Mouse (Mus musculus) heart, adult 2 months (tissue): Measurements from ENCODE around the gene F830045P16Rik. TPM values are rescaled to one million over a fixed set of nuclear protein-coding genes. Genes with fewer than 3 reads are reported as not detected.

ENCODE experiments used
- DNase-seq, 2 experiments: peaks; one replicate each; pipeline ENCODE4 v3.0.0; 2021
- H3K27ac ChIP-seq: fragments of 200-600 bp; 2 replicates; pipeline ENCODE4 v1.8.1; 2022
- H3K27me3 ChIP-seq: fragments of 200-500 bp; 2 replicates; pipeline ENCODE4 v1.6.1; 2012; ENCODE audit warnings: mild to moderate bottlenecking, low read length, inconsistent platforms, mixed read lengths; ENCODE audit not compliant: control insufficient read depth, insufficient read depth
- H3K36me3 ChIP-seq: fragments of 200-500 bp; 2 replicates; pipeline ENCODE4 v1.6.1; 2012; ENCODE audit warnings: low read length, inconsistent platforms; ENCODE audit not compliant: control insufficient read depth, insufficient read depth
- H3K4me1 ChIP-seq: fragments of 200-500 bp; 2 replicates; pipeline ENCODE4 v1.6.1; 2011; ENCODE audit warnings: low read length; ENCODE audit not compliant: control insufficient read depth, insufficient read depth
- H3K4me3 ChIP-seq: fragments of 200-600 bp; 2 replicates; pipeline ENCODE4 v1.8.1; 2022
- H3K79me2 ChIP-seq: fragments of 200-500 bp; replicated peaks from 2 replicates; pipeline ENCODE4 v1.6.1; 2012; ENCODE audit warnings: mild to moderate bottlenecking, inconsistent platforms, low read length, moderate library complexity, mixed read lengths; ENCODE audit not compliant: control insufficient read depth, insufficient read depth
- H3K9ac ChIP-seq: fragments of 200-500 bp; 2 replicates; pipeline ENCODE4 v1.6.1; 2012; ENCODE audit warnings: low read depth, mild to moderate bottlenecking, control low read depth, inconsistent platforms, low read length, mixed read lengths
- CTCF ChIP-seq: fragments of 200-600 bp; IDR thresholded peaks from 2 replicates; pipeline ENCODE4 v1.8.1; 2022; ENCODE audit warnings: antibody characterized with exemption, mild to moderate bottlenecking, moderate library complexity
- EP300 ChIP-seq: fragments of 200-500 bp; IDR thresholded peaks from 2 replicates; pipeline ENCODE4 v1.6.1; 2011; ENCODE audit warnings: low read depth, low read length, control low read depth; ENCODE audit not compliant: insufficient read depth
- POLR2A ChIP-seq: fragments of 200-500 bp; IDR thresholded peaks from 2 replicates; pipeline ENCODE4 v1.6.1; 2011; ENCODE audit warnings: mild to moderate bottlenecking, low read depth, low read length, control low read depth; ENCODE audit not compliant: insufficient read depth
- WGBS: fragments of 180-500 bp; shearing (Covaris S2); methylation state at CpG from one replicate; pipeline ENCODE4 v1.1.7; 2018; 5-methylcytosine and 5-hydroxymethylcytosine counted together
- intact Hi-C: fragments of 180-260 bp; cut with DNase I; formaldehyde crosslinking; loops from one replicate; pipeline ENCODE4 v1.15.1; 2025
- polyA plus RNA-seq: library from polyadenylated mRNA; depleted of rRNA; stranded (reverse); fragments of >200 nt; gene quantifications from 2 replicates; pipeline ENCODE4 v1.2.3, GENCODE M21; 2012
- total RNA-seq, 2 experiments: library from RNA; stranded (reverse); gene quantifications; 2 replicates each; pipeline ENCODE4 v1.2.3; 2021

The F830045P16Rik gene
- total and polyA plus RNA-seq, 3 experiments: 0.23 TPM; not detected in 2

GRCm38 (mm10) chr2:129539175-129539574, 2.8 kb upstream of the F830045P16Rik start:
- H3K9ac ChIP-seq: no peak overlapping the region
- intact Hi-C loops: loop anchor here (2.0 to 5.0 kb wide), 2 partner anchors 36 to 63 kb away; no protein-coding TSS in a partner anchor
- 54% methylated on average over 4 of the region's 4 CpGs for WGBS
- H3K27ac ChIP-seq: no peak overlapping the region
- H3K4me3 ChIP-seq: no peak overlapping the region
- H3K27me3 ChIP-seq: no peaks in the 10 kb centered on the region
- peaks cover 4% of the 10 kb centered on the region for H3K4me1 ChIP-seq
- no peak for DNase-seq
- no peak for TF ChIP-seq POLR2A
- no peaks in the 10 kb centered on the region for H3K79me2 ChIP-seq
- no peaks in the 10 kb centered on the region for H3K36me3 ChIP-seq

GRCm38 (mm10) chr2:129537926-129538325, 1.5 kb upstream of the F830045P16Rik start:
- H3K4me1 ChIP-seq: peaks cover 4% of the 10 kb centered on the region
- H3K4me3 ChIP-seq: no peak overlapping the region
- H3K27ac ChIP-seq: no peak overlapping the region
- intact Hi-C loops: loop anchor here (2.0 to 5.0 kb wide), 2 partner anchors 35 to 64 kb away; no protein-coding TSS in a partner anchor
- no peak overlapping the region for H3K9ac ChIP-seq
- DNase-seq: peak in 1 of 2 experiments; percentile 51
- 33% methylated on average over 4 of the region's 4 CpGs for WGBS
- TF ChIP-seq POLR2A: no peak
- TF ChIP-seq CTCF: peak; percentile 63
- peak; percentile 88 for TF ChIP-seq EP300
- no peaks in the 10 kb centered on the region for H3K27me3 ChIP-seq
- H3K36me3 ChIP-seq: no peaks in the 10 kb centered on the region
- no peaks in the 10 kb centered on the region for H3K79me2 ChIP-seq

GRCm38 (mm10) chr2:129537360-129537759, 958 bp upstream of the F830045P16Rik start:
- 64% methylated on average over 7 of the region's 7 CpGs for WGBS
- Histone ChIP-seq H3K27ac (no peak overlapping the region), H3K27me3 (no peaks in the 10 kb centered on the region), H3K36me3 (no peaks in the 10 kb centered on the region), H3K79me2 (no peaks in the 10 kb centered on the region), H3K4me3 (no peak overlapping the region), H3K9ac (no peak overlapping the region), H3K4me1 (peaks cover 4% of the 10 kb centered on the region)
- intact Hi-C loops: loop anchor here (5.0 kb wide), 1 partner anchor 65 kb away; no protein-coding TSS in a partner anchor
- DNase-seq: no peak
- TF ChIP-seq POLR2A (no peak), EP300 (no peak), CTCF (no peak)

GRCm38 (mm10) chr2:129536926-129537325, 524 bp upstream of the F830045P16Rik start:
- no peak overlapping the region for H3K4me3 ChIP-seq
- H3K4me1 ChIP-seq: peaks cover 4% of the 10 kb centered on the region
- WGBS: 100% methylated on average over 1 of the region's 1 CpGs
- no peaks in the 10 kb centered on the region for H3K36me3 ChIP-seq
- intact Hi-C loops: loop anchor here (5.0 kb wide), 1 partner anchor 65 kb away; no protein-coding TSS in a partner anchor
- DNase-seq: no peak
- H3K27ac ChIP-seq: no peak overlapping the region
- no peaks in the 10 kb centered on the region for H3K79me2 ChIP-seq
- TF ChIP-seq CTCF (no peak), EP300 (no peak), POLR2A (no peak)
- H3K9ac ChIP-seq: no peak overlapping the region
- no peaks in the 10 kb centered on the region for H3K27me3 ChIP-seq

GRCm38 (mm10) chr2:129534886-129535591, 1.4 kb downstream of the F830045P16Rik start:
- no peak overlapping the region for H3K27ac ChIP-seq
- intact Hi-C loops: loop anchor here (5.0 kb wide), 1 partner anchor 67 kb away; no protein-coding TSS in a partner anchor

DNA sequence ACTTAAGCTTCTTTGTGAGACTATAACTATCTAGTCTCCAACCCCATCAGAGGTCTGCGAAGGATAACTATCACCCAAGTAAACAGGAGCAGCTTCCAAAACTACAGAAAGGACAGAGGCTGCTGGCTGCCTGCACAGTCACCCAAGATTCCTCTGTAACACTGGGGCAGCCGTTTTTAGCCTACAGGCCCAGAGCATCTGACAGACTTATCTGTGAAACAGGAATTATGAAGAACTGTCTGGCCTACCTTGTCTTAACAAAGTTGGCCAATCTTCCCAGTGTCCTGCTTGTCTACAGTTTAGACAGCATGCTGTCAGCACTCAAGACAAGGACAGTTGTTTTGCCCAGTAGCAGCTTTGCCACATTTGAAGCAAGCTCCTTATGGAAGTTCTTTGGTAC, 4.5 kb downstream of the F830045P16Rik start:
- DNase-seq: peak in 1 of 2 experiments; percentile 23
- 39% methylated on average over 2 of the region's 2 CpGs for WGBS
- H3K4me3 ChIP-seq: no peak overlapping the region
- intact Hi-C loops: no loop called here
- peaks cover 2% of the 10 kb centered on the region; the same call in 1 of the 2 replicates for H3K4me1 ChIP-seq
- H3K79me2 ChIP-seq: no peaks in the 10 kb centered on the region
- no peak overlapping the region for H3K9ac ChIP-seq
- H3K27ac ChIP-seq: peak overlapping the region; percentile 32
- TF ChIP-seq POLR2A (no peak), CTCF (no peak), EP300 (no peak)
- no peaks in the 10 kb centered on the region for H3K36me3 ChIP-seq
- H3K27me3 ChIP-seq: no peaks in the 10 kb centered on the region

More at GRCm38 (mm10) chr2:129534886-129535591, 1.4 kb downstream of the F830045P16Rik start:
- no peak for DNase-seq
- WGBS: 57% methylated on average over 5 of the region's 5 CpGs
- no peak overlapping the region for H3K4me3 ChIP-seq
- H3K36me3 ChIP-seq: no peaks in the 10 kb centered on the region
- H3K79me2 ChIP-seq: no peaks in the 10 kb centered on the region
- TF ChIP-seq EP300 (no peak), CTCF (no peak), POLR2A (no peak)
- H3K4me1 ChIP-seq: peaks cover 4% of the 10 kb centered on the region
- no peak overlapping the region for H3K9ac ChIP-seq
- H3K27me3 ChIP-seq: no peaks in the 10 kb centered on the region
